Mouse (Mus musculus): Measurements from ENCODE around the gene Ifi44. TPM values are rescaled to one million over a fixed set of nuclear protein-coding genes. Genes with fewer than 3 reads are reported as not detected.

Gene Ifi44
- 0.35 and 0.51 TPM in 2 replicates for polyA plus RNA-seq (2012; rRNA removed)

GRCm38 (mm10) chr3:151749737-151750136, at the start of gene Ifi44:
Gene Ifi44 (minus strand): TSS chr3:151749960.

Other genes starting within 250 kb of the Ifi44 start
- not detected in 2 replicates for gene Ifi44l, start 12.9 kb upstream of the Ifi44 start, polyA plus RNA-seq (2012; rRNA removed)
- 0.26 and 0.29 TPM in 2 replicates for gene Ptgfr, start 87.7 kb upstream of the Ifi44 start, polyA plus RNA-seq (2012; rRNA removed)

All from colon, adult 2 months (tissue).